8 mouse cellular contexts compared by ENCODE assay signal in the genomic region with DNA sequence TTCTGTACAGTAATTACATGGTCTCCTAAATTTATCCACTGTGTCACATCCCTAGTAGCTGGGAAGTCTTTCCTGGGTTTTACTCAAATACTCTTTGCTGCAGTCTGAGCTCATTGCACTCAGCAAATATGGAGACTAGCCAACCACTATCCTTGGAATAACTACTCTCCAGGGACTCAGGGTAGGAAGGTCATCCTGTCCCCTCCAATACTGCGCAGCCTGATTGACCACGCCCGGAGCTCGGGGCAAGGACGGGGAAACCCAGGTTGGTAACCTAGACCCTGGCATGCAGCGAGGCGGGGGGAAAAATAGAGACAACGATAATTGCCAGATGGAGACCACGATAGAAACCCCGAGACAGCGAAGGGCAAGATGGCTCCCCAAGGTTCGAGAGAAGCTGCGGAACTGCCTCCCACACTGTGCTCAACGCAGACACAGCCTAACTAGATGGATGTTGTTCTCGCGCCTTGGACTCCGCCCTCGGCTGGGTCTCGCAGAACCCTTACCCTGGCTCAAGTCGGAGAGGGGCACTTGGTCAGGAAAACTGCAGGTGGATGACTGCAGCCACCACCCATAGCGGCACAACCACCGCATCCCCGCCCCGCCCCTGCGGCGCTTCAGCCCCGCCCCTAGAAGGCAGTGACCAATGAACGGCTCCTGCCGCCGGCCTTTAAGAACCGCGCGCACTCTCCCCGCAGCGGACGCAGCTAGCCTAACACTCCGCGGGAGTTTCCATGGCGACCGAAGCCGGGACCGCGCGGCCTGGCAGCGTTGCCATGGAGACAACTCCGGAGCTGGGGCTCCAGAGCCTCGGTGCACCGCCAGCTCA. TPM values are rescaled to one million over a fixed set of nuclear protein-coding genes. Genes with fewer than 3 reads are reported as not detected.
DNase-seq lines count a peak whose midpoint lies in the region; ATAC-seq and TF ChIP-seq lines count a peak whose summit lies in the region.

Gene Map1a (plus strand): TSS at position 700 of the 829 bp plus-strand sequence.

- H3K27me3 ChIP-seq in hindbrain, postnatal 0 days (ENCODE audit: insufficient read depth, low read length) = no peaks in the 10 kb centered on the region

- peak within 1 kb of the TSS; percentile 74 for H3K4me2 ChIP-seq in hindbrain, postnatal 0 days (ENCODE audit: low read depth, low read length)

- TF ChIP-seq CTCF in gastrocnemius, adult 2 months (IDR thresholded peaks at IDR 0.05) = no peak
- TF ChIP-seq CTCF in hindbrain, postnatal 0 days (IDR thresholded peaks at IDR 0.05; ENCODE audit: low read depth) = no peak; the same call in 1 of the 2 replicates
- peak; percentile 4 for TF ChIP-seq CTCF in left cerebral cortex, adult 2 months (IDR thresholded peaks at IDR 0.05)

- no peaks in the 10 kb centered on the region for H3K9me3 ChIP-seq in hindbrain, postnatal 0 days (ENCODE audit: low read length)

- intact Hi-C loops in gastrocnemius, adult 2 months (cut with DNase I) = no loop called here
- intact Hi-C loops in left cerebral cortex, adult 2 months (cut with DNase I) = loop anchor here (2.0 kb wide), 1 partner anchor 16 kb away; no protein-coding TSS in a partner anchor

- peak within 1 kb of the TSS; percentile 89 for H3K4me3 ChIP-seq in gastrocnemius, adult 2 months
- H3K4me3 ChIP-seq in hindbrain, postnatal 0 days (ENCODE audit: low read length) = peak within 1 kb of the TSS; percentile 61
- H3K4me3 ChIP-seq in left cerebral cortex, adult 2 months = peak within 1 kb of the TSS; percentile 68

- under 1% methylated on average over 48 of the region's 48 CpGs for WGBS in hindbrain, postnatal 0 days

- peak; percentile 95 for DNase-seq in WW6 (ENCODE audit: low read depth, low spot score)
- peak; percentile 88 to 96 for DNase-seq in cerebellum, postnatal 4 days (ENCODE audit: low spot score in 2 of 2)
- peak; percentile 93 for DNase-seq in gastrocnemius, adult 2 months
- peak; percentile 99 for DNase-seq in hindbrain, postnatal 0 days (ENCODE audit: low spot score)
- peak; percentile 97 to 99 for DNase-seq in left cerebral cortex, adult 2 months (ENCODE audit: extremely low spot score in 1 of 2, low spot score in 2 of 2)
- DNase-seq in right cerebral cortex, adult 2 months (ENCODE audit: low spot score in 2 of 2) = peak; percentile 97
- peak; percentile 88 for DNase-seq in urinary bladder, postnatal 14 days (ENCODE audit: low spot score)

- peaks cover 12% of the 10 kb centered on the region for H3K4me1 ChIP-seq in hindbrain, postnatal 0 days (ENCODE audit: insufficient read depth, low read length)

- ATAC-seq in hindbrain, postnatal 0 days = peak; percentile 96
- ATAC-seq in megakaryocyte, adult 5-6 weeks (ENCODE audit: poor library complexity, severe bottlenecking) = peak; percentile 94

- peak within 1 kb of the TSS; percentile 72 for H3K27ac ChIP-seq in gastrocnemius, adult 2 months
- H3K27ac ChIP-seq in hindbrain, postnatal 0 days = peak within 1 kb of the TSS; percentile 93
- H3K27ac ChIP-seq in left cerebral cortex, adult 2 months = peak within 1 kb of the TSS; percentile 97

- H3K9ac ChIP-seq in hindbrain, postnatal 0 days (replicated peaks; ENCODE audit: low read length) = peak within 1 kb of the TSS; percentile 59

- H3K36me3 ChIP-seq in hindbrain, postnatal 0 days (ENCODE audit: insufficient read depth, low read length) = no peaks in the 10 kb centered on the region

RNA-seq across cellular contexts. Expression of gene Map1a, which starts in this region (rescaled TPM):
- 10 to 100 TPM in 1 of 2 experiments, 1 to 10 TPM in 1; 9.1 to 16.5 TPM for total RNA-seq in gastrocnemius, adult 2 months (2021)
- 160 and 173 TPM in 2 replicates for total RNA-seq in hindbrain, postnatal 0 days (2014; rRNA removed)
- polyA plus RNA-seq in hindbrain, postnatal 0 days (2015; fragmentation: Nextera tagmentation; extraction: Ambion mirVana) = 70.6 and 72.5 TPM in 2 replicates
- 100 to 1,000 TPM; 610 to 673 TPM for total RNA-seq in left cerebral cortex, adult 2 months (2021)
- total RNA-seq in megakaryocyte, adult 5-6 weeks (2015) = 0.96 TPM in 1 of 2 replicates, not detected in the other
- 0.04 and 0.08 TPM in 2 replicates for total RNA-seq in megakaryocyte, adult 5-6 weeks (2017)

Comparison
In these comparisons a context has a peak if more than half of its experiments do, and no peak if none do; other contexts are left out.
1. Peak in every context shown above with its lines: DNase-seq, ATAC-seq, H3K4me3 ChIP-seq and H3K27ac ChIP-seq.
2. Peak in ATAC-seq in megakaryocyte, adult 5-6 weeks; RNA of the gene not detected or under 1 TPM.